Mouse (Mus musculus) bone marrow macrophage, adult 2 months (primary cell): ENCODE measurements around the gene Myh9.

ENCODE experiments used
- CTCF ChIP-seq: IDR thresholded peaks from 2 replicates; pipeline ENCODE4 v1.5.1; 2012; ENCODE audit warnings: low read depth, mild to moderate bottlenecking, low read length, moderate library complexity
- POLR2A ChIP-seq: IDR thresholded peaks from 2 replicates; pipeline ENCODE4 v1.6.1; 2012; ENCODE audit warnings: mild to moderate bottlenecking, low read depth, low read length, borderline replicate concordance

DNA sequence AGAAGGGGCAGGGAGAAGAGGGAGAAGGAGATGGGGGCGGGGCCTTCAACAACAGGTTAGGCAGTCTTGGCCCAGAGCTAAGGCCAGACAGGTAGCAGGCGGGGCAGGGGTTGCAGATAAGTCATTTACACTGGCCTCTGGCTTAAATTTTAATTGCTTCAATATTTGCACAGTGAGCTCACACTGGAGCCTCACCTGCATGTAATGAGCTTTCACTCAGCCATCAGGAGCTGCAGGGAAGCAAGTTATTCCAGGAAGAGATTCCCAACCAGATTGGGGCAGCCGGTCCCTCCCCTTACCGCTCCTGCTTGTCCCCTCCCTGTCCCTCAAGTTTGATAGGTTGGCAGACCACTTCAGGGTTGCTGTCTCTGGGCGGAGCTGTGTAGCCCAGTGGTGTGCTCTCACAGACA, 19.9 kb downstream of the Myh9 start:
- TF ChIP-seq CTCF (no peak), POLR2A (no peak)
